Mouse (Mus musculus) cerebellum, adult 11-12 months (tissue): ENCODE data around the gene Gm49369.

ENCODE experiments used
- DNase-seq: peaks from one replicate; pipeline ENCODE4 v3.0.0; 2022

Gene Gm49369

GRCm38 (mm10) chr7:142394261-142395190 lies 12.1 kb upstream of the Gm49369 start:
- DNase-seq: no peak

GRCm38 (mm10) chr7:142393191-142393590 lies 10.7 kb upstream of the Gm49369 start:
- DNase-seq: no peak

GRCm38 (mm10) chr7:142391609-142392008 lies 9.1 kb upstream of the Gm49369 start:
- DNase-seq: no peak

DNA sequence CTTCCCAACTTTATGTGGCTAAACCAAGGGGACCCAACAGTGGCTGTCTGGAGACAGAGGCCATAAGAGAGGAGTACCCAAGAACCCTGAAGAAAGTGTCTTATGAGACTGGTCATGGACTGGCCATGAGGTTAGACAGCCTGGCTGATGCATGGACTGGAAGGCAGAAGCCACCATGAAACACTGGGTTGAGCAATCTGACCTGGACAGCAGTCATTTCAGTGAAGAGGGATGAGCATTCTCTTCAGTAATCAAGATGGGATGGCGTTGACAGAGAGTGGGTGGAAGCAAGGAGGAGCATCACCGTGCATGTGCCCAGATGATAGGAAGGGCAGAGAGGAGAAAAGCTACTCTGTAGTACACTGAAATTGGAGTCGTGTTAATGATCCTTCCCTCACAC lies 8.6 kb upstream of the Gm49369 start:
- DNase-seq: no peak

DNA sequence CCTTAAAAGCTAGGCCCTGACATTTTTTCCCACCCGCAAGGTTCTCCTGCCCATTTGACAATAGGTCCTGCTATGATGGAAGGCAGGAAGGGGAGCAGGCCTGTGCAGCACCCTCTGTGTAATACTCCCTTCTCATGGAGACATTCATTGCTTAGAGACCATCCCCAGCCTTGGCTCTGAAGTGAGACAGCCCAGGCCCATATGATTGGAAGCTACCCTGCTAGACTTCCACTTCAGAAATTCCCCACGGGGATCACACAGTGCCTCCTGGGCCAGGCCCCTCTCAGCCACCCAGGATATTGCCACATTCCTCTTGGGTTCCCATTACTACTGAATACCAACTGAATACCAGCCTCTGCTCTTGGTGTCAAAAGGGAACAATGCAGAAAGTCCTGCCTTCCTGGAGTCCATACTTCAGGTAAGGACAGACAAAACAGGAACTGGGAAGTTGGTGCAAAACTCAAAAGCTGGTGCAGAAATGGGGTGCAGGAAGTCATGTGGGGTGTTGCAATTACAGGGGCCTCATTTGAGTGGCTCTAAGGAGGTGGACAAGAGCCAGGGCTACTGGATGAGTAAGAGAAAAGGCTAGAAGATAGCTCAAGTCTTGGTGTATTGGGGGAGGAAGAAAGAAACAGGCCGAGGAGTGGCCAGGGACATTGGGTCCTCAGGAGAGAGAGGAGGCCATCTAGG lies 7.6 kb upstream of the Gm49369 start:
- DNase-seq: peak; percentile 19

- peak; percentile 36 for DNase-seq
Measured at GRCm38 (mm10) chr7:142388740-142389139, 6.3 kb upstream of the Gm49369 start.

DNA sequence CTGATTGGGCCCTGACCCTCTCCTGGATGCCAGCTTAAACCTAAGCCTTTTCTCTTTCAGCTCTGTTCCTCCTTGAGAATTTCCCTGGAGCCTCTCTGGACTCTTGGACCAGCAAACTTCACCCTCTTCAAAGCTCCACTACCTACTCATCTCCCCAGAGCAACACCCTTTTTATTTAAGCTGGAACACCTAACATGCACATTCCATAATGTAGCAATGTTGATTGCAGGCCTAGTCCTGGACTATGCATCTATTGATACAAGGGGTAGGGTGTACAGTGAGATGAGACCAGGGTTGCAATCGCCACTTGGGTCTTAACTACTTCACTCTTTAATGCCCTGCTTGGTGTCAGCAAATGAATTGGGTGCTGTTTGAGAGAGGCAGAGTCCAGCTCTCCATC lies 5.7 kb upstream of the Gm49369 start:
- no peak for DNase-seq

GRCm38 (mm10) chr7:142387419-142388148 lies 5.1 kb upstream of the Gm49369 start, which contains the start of gene Ctsd:
Ctsd (minus strand) TSS chr7:142388038.
- DNase-seq: peak; percentile 99

DNA sequence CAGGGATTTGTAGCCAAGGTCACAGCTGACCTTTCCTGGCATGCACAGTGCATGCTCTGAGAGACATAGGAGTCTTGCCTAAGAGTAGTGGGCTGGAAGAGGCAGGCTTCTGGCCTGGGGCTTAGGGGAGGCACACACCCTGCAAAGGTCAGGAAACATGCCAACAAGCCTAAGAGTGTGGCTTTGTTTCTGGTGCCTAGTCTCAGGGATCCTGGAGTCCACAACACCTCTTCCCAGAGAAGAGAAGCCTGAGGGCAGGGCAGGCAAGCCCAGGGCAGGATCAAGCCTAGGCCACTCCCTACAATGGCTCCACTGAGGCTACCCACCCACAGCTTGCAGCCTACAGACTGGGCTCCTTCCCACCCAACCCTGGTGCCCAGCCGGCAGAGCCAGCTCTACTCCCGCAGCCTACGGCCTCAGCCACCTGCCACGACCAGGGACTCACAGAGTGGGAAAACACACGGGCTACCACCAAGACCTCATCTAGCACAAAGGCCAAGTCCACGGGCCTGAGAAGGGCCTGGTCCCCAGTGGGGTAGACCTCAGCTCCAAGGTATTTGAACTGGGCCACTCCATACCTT lies 4.2 kb upstream of the Gm49369 start:
- peak; percentile 48 for DNase-seq

DNA sequence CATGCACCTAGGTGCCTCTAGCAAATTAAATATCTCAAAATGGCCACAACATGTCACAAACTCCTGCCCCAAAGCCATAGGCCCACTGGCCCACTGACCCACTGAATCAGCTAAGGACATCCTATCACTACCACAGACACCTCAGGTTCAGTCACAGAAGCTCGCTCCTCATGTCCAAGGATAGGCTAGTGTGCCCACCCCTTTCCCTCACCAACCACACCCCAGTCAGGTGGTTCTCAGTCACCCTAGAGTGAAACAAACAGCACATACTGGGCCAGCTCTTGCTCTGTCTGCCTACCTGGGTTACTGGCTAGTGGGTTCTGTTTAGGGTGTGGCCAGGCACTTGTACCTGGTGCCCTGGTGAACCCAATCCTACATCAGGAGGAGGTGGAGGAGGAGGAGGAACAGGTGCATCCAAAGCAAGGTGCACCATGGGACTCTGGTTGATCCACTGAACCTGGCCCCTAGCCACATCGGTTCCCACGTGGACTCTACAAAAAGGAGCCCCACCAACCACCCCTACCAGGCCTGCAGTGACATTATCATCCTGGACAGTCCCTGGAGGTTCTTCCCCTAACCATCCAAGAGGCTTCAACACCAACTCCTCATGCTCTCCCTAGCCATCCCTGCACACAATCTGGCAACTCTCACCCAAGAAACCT lies 3.4 kb upstream of the Gm49369 start:
- DNase-seq: peak; percentile 45

GRCm38 (mm10) chr7:142384306-142384705 lies 1.8 kb upstream of the Gm49369 start:
- DNase-seq: no peak

GRCm38 (mm10) chr7:142381175-142381574 lies 1.3 kb downstream of the Gm49369 start:
- DNase-seq: no peak

DNA sequence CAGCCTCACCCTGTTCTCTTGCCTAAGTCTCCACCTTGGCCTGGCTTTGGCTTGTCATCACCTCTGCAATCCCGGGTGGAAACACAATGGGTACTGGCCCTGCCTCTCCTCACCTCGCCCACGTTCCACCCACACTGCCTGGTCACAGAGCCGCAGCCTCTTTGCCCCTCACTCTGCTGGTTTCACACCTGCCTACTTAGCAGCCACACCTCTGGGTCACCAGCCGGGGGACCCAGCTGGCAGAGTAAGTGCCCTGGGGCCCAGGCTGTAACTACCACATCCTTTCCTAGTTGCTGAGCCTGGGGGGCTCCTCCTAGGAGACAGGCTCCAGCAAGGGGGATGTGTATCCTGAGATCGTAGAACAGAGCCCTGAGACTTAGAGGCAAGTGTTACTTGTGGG lies 3.3 kb downstream of the Gm49369 start:
- DNase-seq: no peak

DNA sequence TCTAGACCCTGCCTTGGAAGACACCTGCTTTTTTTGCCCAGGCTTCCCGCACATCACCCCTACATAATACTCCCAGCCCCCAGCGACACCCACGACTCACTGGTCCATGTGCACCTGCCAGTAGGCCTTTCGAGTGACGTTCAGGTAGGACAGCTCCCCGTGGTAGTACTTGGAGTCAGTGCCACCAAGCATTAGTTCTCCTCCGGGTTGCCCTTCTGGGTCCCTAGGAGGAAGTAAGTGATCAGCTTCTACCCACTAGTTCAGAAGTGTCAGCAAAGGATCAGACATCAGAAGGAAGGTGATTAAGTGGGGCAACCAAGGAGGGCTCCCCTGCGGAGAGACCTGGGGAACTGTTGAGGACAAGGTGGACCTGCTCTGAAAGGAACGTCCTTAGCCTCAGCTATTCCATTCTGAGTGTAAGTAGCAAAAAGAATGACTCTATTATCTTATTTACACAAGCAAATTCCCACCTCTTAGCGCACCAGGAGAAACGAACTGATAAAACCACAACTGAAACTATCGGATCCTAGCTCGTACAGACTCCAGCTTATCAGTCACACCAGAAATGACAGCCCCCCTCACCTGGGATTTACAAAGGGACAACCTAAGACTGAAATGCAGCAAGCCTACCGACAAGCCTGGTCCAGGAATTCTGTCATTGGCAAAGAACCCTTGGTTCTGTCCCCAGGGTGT lies 5.1 kb downstream of the Gm49369 start:
- DNase-seq: no peak

DNA sequence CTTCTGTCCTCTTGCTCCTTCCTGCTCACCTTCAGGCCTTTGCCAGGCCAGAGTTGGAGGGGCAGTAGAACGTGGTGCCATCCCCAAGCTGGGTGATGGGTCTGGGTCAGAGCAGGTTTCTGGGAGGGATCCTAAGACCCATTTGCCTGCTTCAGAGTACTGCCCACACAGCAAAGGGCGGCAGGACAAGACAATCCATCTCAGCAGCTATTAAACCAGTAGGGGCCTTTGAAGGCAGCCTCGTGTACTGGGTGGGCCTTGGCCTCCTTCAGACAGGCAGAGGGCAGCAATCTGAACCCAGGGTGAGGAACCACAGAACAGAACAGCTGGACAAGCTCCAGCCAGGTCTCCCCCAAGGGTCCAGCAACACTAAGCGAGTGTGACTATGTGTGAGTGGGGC lies 6.4 kb downstream of the Gm49369 start:
- no peak for DNase-seq

DNA sequence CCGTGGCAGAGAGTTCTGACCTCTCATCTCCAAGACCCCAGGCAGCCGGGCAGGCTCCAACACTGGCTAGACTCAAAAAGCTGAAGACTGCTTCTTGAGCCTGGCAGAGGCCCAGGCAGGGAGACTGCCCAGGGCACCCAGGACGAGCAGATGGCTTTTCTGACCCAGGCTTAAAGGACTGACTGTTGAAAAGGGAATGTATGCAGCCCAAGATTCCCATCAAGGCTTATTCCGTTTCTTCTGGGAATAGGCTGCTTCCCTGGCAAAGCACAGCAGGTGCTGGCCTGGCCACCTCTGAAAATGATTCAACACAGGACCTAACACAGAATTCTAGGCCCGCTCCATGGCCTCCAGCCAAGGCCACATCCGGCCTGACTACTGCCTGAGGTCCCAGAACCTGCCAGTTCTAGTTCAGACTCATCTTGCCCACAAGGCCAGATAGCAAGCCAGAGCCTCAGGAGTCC lies 7.2 kb downstream of the Gm49369 start:
- peak; percentile 84 for DNase-seq

DNA sequence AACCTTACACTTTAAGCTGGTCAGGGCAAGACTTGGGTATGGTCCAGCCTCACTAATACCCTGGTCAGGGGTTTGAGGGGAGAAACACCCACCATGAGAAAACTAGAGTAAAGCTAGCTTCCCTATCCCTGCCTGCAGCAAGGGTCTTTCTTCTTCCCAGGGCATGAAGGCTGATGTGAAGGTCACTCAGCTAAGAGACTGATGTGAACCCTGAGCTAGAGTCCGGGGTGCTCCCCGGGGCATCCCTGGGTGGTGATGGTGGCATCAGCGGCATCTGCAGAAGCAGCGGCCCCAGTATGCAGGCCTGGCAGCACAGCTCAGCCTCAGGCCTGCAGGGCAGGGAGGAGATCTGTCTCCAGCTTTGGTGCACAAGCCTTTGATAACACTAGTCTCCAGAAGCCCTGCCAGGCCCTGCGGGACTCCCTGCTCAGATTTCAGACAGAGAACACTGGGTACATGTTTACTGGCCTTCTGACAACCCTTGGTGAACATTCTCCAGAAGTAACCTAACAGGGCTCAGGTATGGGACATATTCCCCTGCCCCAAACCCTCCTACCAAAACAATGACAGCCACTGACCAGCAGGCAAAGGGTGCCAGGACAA lies 8.0 kb downstream of the Gm49369 start:
- DNase-seq: peak; percentile 57

DNA sequence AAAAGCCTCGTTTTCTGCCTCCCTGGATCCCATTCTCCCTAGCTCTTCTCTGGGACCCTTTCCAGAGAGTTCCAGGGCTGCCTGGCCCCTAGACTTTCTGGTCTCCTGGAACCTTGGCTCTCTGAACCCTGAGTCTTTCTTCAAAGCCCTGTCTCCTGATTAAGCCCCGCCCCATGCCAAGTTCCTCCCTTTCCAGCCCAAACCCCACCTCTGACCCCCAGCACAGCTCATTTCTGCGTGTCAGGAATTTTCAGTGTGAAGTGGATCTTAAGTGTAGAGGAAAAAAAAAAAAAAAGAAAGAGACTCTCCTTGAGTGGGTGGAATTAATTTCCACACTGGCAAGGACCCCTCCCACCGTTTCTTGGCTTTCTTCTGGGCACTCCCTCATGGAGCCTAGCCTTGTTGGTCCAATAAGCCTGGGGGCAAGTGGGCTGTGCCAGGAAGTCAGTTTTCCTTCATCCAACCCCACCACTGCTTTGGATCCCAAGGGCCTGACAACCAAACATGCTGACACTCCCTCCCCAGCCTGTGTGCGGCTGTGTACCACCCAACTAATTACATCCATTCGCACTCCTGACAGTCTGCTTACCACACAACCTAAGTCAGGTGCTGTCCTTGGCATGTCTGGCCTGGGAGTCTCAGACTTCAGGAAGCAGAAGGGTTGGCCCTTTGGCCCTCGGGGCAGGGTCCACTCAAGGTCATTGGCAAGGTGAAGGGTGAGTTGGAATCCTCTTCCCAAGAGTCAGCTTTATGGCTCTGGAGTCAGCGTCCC lies 8.6 kb downstream of the Gm49369 start, which contains the start of gene Ifitm10:
TSS of gene Ifitm10 (minus strand) at position 113 of the 772 bp plus-strand sequence.
- DNase-seq: peak; percentile 61

DNA sequence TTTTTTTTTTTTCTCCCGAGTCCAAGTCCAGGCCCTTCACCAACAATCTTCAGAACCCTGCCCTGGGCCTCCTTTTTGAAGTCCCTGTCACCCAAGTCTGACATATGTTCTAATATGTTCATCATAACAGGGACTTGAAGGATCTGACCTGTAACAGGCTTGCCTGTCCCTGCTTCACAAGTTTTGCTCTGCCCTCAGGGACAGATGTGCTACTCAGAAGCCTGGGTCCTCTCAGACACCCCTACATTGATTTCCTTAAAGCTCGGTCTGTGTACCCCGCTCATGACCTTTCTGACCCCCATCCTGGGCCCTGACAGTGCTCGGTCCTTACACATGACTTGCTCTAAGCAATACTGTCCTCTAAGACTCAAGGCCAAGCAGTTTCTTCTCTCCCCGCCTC lies 9.4 kb downstream of the Gm49369 start:
- no peak for DNase-seq
